Mouse (Mus musculus) layer of hippocampus, adult 2 months (tissue): Measurements from ENCODE around the gene Lrrc26. TPM values are rescaled to one million over a fixed set of nuclear protein-coding genes. Genes with fewer than 3 reads are reported as not detected.

Experiments used
- DNase-seq, 2 experiments: peaks; one replicate each; pipeline ENCODE4 v3.0.0; 2022; ENCODE audit warnings: low spot score in 2 of 2
- H3K27ac ChIP-seq: fragments of 200-600 bp; 2 replicates; pipeline ENCODE4 v1.8.1; 2022
- H3K4me3 ChIP-seq: fragments of 200-600 bp; 2 replicates; pipeline ENCODE4 v1.8.1; 2022; ENCODE audit warnings: mild to moderate bottlenecking
- CTCF ChIP-seq: fragments of 200-600 bp; conservative IDR thresholded peaks from 2 replicates; pipeline ENCODE4 v1.8.1; 2022; ENCODE audit warnings: antibody characterized with exemption, mild to moderate bottlenecking, moderate library complexity
- total RNA-seq, 2 experiments: library from RNA; stranded (reverse); gene quantifications; 2 replicates each; pipeline ENCODE4 v1.2.3; 2021

The Lrrc26 gene
- total RNA-seq, 2 experiments from 2014 or later = not detected

DNA sequence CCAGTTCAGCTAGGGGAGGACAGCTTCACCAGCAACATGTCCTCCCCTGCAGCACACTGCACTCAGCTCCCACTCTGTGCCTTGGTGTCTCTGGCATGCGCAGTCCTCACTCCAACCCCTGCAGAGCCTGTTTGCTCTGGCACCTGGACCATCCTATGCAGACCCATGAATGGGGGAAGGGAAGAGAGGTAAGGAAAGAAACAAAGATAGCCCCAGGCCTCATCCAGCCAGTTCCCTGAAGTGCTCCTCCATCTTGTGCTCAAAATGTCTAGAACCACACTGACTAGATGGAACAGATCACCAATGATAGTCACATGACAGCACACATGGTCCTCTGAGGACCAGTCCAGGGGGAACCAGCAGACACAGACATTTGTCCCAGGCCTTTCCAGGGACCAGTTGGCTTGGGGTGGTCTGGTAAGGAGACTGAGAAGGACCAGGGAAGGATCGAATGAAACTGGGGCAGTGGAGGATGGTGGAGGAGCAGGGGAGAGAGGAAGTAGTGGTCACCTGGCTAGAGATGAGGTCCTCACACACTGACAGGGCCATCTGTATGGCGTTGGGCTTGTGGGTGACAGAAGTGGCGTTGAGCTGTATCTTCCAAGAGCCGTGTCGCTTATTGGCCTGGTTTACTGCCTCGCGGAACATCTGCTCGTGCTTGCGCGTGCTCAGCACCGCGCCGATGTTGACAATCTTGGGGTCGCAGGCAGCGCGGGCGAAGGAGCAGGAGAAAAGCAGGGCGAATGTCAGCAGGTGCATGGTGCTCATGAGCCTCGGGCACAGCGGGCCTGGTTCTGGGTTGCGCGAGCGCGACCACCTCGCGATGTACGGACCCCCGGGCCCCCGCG, 28.6 kb downstream of the Lrrc26 start:
- no peak for TF ChIP-seq CTCF
- peak; percentile 44 to 48 for DNase-seq
- Histone ChIP-seq H3K27ac (peak overlapping the region; percentile 99), H3K4me3 (peak overlapping the region; percentile 86)

DNA sequence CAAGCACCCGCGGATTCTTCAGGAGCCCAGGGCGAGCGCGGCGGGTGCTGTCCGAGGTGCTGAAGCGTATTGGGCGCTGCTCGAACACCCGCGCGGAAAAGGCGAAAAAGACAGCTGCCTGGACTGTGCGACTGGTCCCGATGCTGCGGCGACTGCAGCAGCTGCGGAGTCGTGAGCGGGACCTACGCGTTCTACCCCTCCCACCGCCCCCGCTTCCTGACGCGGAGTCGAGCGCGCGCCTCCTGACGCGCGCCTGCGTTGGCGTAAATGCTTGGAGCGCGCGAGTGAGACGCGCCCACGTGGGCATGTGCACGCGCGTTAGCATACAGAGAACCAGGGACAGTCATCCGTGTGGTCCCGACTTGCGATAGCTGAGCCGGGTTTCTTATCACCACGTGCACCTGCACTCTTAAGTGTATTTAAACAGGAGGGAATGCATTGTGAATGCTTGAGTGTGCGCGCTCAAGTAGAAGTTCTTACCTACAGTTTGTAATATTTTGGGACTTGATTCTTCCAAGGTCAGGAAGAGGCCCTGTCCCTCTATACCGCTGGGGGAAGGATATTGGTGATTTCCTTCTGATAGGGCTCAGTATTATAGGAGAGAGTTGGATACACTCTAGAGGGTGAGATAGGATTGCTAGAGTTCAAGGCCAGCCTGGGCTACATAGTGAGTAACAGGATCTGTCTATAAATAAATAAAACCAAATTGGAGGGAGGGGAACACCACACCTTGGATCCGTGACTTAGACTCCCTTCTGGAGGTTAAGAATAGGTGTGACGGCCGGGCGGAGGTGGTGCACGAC, 29.5 kb downstream of the Lrrc26 start, which contains the start of gene Grin1:
Gene Grin1 (minus strand): TSS at position 217 of the 803 bp plus-strand sequence.
- TF ChIP-seq CTCF = no peak
- H3K4me3 ChIP-seq = peak within 1 kb of the TSS; percentile 86
- peak; percentile 89 to 91 for DNase-seq
- H3K27ac ChIP-seq = peak within 1 kb of the TSS; percentile 99

DNA sequence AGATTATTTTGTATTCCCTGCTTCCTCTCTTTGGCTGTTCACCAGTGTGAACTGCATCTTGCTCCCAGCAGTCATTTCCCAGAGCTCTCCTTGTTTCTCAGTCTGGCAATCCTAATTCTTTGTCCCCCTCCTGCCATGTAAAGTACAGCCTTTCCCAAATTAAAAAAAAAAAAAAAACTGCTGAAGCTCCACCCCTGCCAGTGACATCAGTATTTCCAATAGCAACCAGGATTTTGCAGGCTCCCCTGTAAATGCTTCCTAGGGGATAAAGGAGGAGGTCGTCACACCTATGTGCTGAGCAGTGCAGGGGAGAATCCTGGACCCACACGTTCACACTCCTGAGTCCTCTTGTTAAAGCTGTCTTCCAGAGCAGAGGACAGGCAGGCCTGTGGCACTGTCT, 30.4 kb downstream of the Lrrc26 start:
- TF ChIP-seq CTCF = no peak
- H3K27ac ChIP-seq = peak overlapping the region; percentile 51; the same call in 1 of the 2 replicates
- no peak overlapping the region for H3K4me3 ChIP-seq
- DNase-seq = no peak

DNA sequence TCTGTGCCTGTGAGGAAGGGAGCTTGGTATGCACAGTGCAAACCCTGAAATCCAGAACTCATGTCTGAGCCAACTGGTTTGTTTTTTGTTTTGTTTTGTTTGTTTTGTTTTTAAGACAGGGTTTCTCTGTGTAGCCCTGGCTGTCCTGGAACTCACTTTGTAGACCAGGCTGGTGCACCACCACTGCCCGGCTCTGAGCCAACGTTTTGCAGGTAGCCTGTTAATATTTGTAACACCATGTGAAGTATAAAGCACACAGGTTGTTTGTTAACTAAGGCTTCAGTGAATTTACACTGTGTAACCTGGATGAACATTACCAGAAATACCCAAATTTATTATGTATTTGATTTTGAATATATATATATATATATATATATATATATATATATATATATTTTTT, 36.3 kb downstream of the Lrrc26 start:
- DNase-seq = no peak
- no peak overlapping the region for H3K4me3 ChIP-seq
- no peak overlapping the region for H3K27ac ChIP-seq
- no peak for TF ChIP-seq CTCF

DNA sequence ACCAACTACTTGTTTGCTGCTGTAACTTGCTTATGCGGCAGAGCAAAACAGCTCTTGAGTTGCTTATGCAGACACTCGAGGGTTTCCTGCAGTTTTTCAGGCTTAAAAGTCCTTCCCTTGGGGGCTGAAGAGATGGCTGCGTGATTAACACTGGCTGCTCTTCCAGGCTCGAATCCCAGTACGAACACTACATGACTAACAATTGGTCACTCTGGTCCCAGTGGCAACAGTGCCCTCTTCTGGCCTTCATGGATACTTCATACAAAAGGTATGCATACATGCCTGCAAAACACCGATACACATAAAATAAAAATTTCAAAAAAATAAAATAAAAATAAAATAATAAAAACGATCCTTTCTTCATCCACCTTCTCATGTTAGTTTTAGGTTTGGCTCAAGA, 38.7 kb downstream of the Lrrc26 start:
- DNase-seq = no peak
- Histone ChIP-seq H3K27ac (no peak overlapping the region), H3K4me3 (no peak overlapping the region)
- TF ChIP-seq CTCF = peak; percentile 77

DNA sequence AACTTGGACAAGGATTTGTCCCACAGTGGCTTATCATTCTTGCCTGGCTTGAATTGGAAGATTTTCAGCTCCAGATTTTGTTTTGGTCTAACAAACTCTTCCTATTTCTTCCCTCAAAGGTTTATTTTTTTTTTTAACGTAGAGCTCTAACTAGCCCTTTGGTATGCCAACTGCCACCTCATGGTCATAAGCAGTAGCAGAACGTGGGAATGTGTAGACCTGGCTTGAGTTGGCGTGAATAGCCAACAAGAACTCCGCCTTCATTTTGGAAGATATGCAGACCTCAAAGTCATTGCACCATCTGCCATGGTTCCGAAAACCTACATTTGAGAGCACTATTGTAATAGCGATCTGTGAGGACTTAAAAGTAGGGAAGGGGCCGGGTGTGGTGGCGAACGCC, 41.8 kb downstream of the Lrrc26 start:
- H3K27ac ChIP-seq = no peak overlapping the region
- TF ChIP-seq CTCF = no peak
- DNase-seq = no peak
- peak overlapping the region; percentile 97 for H3K4me3 ChIP-seq

DNA sequence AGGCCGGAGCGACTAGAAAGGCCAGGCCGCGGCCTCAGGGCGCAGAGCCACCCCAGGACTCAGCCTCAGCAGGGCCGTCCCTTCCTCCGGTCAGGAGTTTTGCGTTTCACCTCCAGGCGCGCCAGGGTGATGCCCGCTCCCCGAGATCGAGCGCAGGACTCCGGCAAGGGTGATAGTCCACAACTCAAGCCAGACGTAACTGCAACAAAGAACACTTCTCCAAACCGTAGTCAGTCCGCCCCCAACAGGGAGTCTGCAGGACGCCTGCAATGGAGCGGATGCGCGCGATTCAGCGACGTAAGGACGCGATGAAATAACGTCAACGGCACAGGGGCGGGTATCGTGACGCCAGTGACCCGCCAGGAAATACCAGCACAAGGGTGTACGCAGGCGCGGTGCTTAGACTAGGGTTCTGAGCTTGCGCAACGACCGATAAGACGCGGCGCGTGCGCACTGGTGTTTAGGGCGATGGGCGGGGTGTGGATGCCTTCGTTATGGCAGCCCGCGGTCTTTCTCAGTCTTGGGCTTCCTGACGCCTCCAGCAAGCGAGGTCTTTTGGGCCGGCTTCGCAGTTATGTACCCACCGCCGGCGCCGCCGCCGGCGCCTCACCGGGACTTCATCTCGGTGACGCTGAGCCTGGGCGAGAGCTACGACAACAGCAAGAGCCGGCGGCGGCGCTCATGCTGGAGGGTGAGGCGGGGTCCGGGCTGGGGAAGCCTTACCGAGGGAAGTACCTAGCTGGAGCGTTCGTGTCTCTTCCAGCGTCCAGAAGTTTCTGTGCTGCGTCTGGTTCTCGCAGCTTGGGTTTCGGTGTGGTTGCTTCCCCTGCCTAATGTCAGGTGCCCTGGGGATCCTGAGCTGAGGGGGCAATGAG, 42.8 kb downstream of the Lrrc26 start, which contains the start of gene Man1b1:
Gene Man1b1 (plus strand): TSS at position 53 of the 875 bp plus-strand sequence.
- Histone ChIP-seq H3K4me3 (peak within 1 kb of the TSS; percentile 97), H3K27ac (peak within 1 kb of the TSS; percentile 90)
- peak; percentile 52 for TF ChIP-seq CTCF
- DNase-seq = peak; percentile 99

DNA sequence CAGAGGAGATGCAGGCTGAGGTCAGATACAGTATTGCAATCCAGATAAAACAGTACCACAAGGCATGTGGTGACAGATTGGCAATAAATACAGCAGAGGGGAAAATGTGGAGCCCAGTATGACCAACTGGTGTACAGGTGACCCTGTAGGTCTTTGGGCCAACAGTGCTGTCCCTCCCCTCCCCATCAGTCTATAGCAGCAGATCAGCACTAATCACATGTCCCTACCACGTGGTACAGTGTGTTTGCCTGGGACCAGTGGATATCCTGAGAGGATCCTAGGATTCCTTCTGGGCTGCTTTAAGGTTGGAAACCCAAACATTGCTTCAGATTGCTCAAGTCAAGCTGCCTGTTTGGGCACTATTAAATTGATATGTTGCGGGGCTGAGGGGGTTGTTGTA, 43.9 kb downstream of the Lrrc26 start:
- no peak overlapping the region for H3K27ac ChIP-seq
- DNase-seq = no peak
- no peak for TF ChIP-seq CTCF
- peak overlapping the region; percentile 97 for H3K4me3 ChIP-seq

DNA sequence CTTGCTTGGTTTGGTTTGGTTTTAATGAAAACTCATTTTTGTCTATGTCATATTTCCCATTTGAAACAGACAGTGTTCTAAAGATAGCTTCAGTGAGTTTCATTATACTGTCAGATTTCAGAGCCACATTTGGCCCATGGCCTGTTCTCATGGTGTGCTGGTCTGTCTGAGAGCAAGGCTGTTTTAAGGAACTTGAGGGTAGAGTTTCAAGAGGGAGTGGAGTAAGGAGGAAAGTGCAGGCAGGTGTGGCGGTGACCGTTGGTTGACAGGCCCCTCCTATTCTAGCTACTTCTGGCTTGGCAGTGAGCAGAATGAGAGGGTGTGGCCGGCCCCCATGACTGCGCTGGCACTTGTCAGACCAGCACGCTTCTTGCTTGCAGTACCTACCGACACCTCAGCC, 48.6 kb downstream of the Lrrc26 start:
- peak overlapping the region; percentile 24; the same call in 1 of the 2 replicates for H3K27ac ChIP-seq
- no peak for TF ChIP-seq CTCF
- DNase-seq = no peak
- no peak overlapping the region for H3K4me3 ChIP-seq

Other genes with a start within 250 kb of the Lrrc26 start
- 1,000 to 10,000 TPM in 1 of 2 experiments, 100 to 1,000 TPM in 1; 975 to 1,037 TPM for gene Nsmf, start 235.6 kb upstream of the Lrrc26 start, total RNA-seq
- gene Entpd8, start 209.6 kb upstream of the Lrrc26 start, total RNA-seq = not detected
- not detected for gene Noxa1, start 194.8 kb upstream of the Lrrc26 start, total RNA-seq
- gene Nrarp, start 109.2 kb upstream of the Lrrc26 start, total RNA-seq = 10 to 100 TPM; 21.3 to 21.9 TPM
- gene Tor4a, start 93.0 kb upstream of the Lrrc26 start, total RNA-seq = 1 to 10 TPM; 2.2 to 3.0 TPM
- gene Nelfb, start 78.4 kb upstream of the Lrrc26 start, total RNA-seq = 10 to 100 TPM; 57.0 to 58.5 TPM
- under 1 TPM in 1 of 2 experiments, not detected in 1; 0.33 TPM for gene Stpg3, start 75.3 kb upstream of the Lrrc26 start, total RNA-seq
- gene Fam166a, start 71.2 kb upstream of the Lrrc26 start, total RNA-seq = not detected
- 100 to 1,000 TPM; 305 to 309 TPM for gene Tubb4b, start 65.2 kb upstream of the Lrrc26 start, total RNA-seq
- not detected for gene Slc34a3, start 55.6 kb upstream of the Lrrc26 start, total RNA-seq
- not detected for gene Rnf224, start 53.1 kb upstream of the Lrrc26 start, total RNA-seq
- gene Rnf208, start 47.7 kb upstream of the Lrrc26 start, total RNA-seq = 100 to 1,000 TPM; 228 to 232 TPM
- gene Cysrt1, start 47.5 kb upstream of the Lrrc26 start, total RNA-seq = not detected
- 1 to 10 TPM; 2.2 to 2.4 TPM for gene AL732309.1, start 43.1 kb upstream of the Lrrc26 start, total RNA-seq
- 10 to 100 TPM; 35.1 to 35.8 TPM for gene Tmem203, start 34.5 kb upstream of the Lrrc26 start, total RNA-seq
- gene Tprn, start 27.3 kb upstream of the Lrrc26 start, total RNA-seq = 10 to 100 TPM; 21.5 to 23.8 TPM
- 10 to 100 TPM; 64.5 to 69.3 TPM for gene Ssna1, start 17.5 kb upstream of the Lrrc26 start, total RNA-seq
- 10 to 100 TPM; 84.6 to 84.7 TPM for gene Anapc2, start 17.4 kb upstream of the Lrrc26 start, total RNA-seq
- gene Tmem210, start 1.8 kb upstream of the Lrrc26 start, total RNA-seq = not detected
- 100 to 1,000 TPM; 443 to 449 TPM for gene Grin1, start 29.3 kb downstream of the Lrrc26 start, total RNA-seq
- gene Man1b1, start 42.4 kb downstream of the Lrrc26 start, total RNA-seq = 10 to 100 TPM; 56.4 to 58.0 TPM
- gene Dpp7, start 66.4 kb downstream of the Lrrc26 start, total RNA-seq = 10 to 100 TPM; 32.1 to 36.2 TPM
- gene Uap1l1, start 75.8 kb downstream of the Lrrc26 start, total RNA-seq = 10 to 100 TPM; 14.6 to 19.8 TPM
- gene Sapcd2, start 82.4 kb downstream of the Lrrc26 start, total RNA-seq = 1 to 10 TPM; 3.0 to 4.0 TPM
- gene Entpd2, start 106.0 kb downstream of the Lrrc26 start, total RNA-seq = 10 to 100 TPM; 14.6 to 16.6 TPM
- 100 to 1,000 TPM; 429 to 433 TPM for gene Npdc1, start 109.4 kb downstream of the Lrrc26 start, total RNA-seq
- gene Fut7, start 133.4 kb downstream of the Lrrc26 start, total RNA-seq = under 1 TPM in 1 of 2 experiments, not detected in 1; 0.37 TPM
- gene Abca2, start 138.8 kb downstream of the Lrrc26 start, total RNA-seq = 100 to 1,000 TPM; 159 to 167 TPM
- under 1 TPM in 1 of 2 experiments, not detected in 1; 0.49 TPM for gene Clic3, start 166.9 kb downstream of the Lrrc26 start, total RNA-seq
- 10 to 100 TPM; 55.7 to 62.1 TPM for gene Paxx, start 171.2 kb downstream of the Lrrc26 start, total RNA-seq
- 100 to 1,000 TPM; 541 to 735 TPM for gene Ptgds, start 180.1 kb downstream of the Lrrc26 start, total RNA-seq
- gene Lcn12, start 204.0 kb downstream of the Lrrc26 start, total RNA-seq = not detected
- gene Fbxw5, start 210.8 kb downstream of the Lrrc26 start, total RNA-seq = 100 to 1,000 TPM; 109 to 120 TPM
- 1 to 10 TPM in 1 of 2 experiments, under 1 TPM in 1; 0.97 to 1.5 TPM for gene C8g, start 211.8 kb downstream of the Lrrc26 start, total RNA-seq